Mouse (Mus musculus): ENCODE data around the gene Pign.

GRCm38 (mm10) chr1:105550163-105550562 is 113.3 kb downstream of the Pign start:
- no peak for TF ChIP-seq POLR2A (IDR thresholded peaks at IDR 0.05; ENCODE audit: borderline replicate concordance, low read depth, low read length)
- TF ChIP-seq CTCF (IDR thresholded peaks at IDR 0.05; ENCODE audit: low read depth, low read length): no peak
